Mouse (Mus musculus) gastrocnemius, adult 18-20 months (tissue): ENCODE results near the gene Frk. TPM values are rescaled to one million over a fixed set of nuclear protein-coding genes. Genes with fewer than 3 reads are reported as not detected.
"Not testable (repeated sequence)": the region's sequence is repeated elsewhere in the genome, so short reads cannot be mapped to it uniquely, and the experiment has no call there.

Experiments used
- DNase-seq: peaks from one replicate; pipeline ENCODE4 v3.0.0; 2021; ENCODE audit warnings: low spot score
- total RNA-seq, 2 experiments: library from RNA; stranded (reverse); gene quantifications; 2 replicates each; pipeline ENCODE4 v1.2.3; 2021

Frk gene
- total RNA-seq, 2 experiments from 2014 or later = 0.53 to 0.69 TPM

GRCm38 (mm10) chr10:34615474-34615873 lies 132.3 kb downstream of the Frk start:
- DNase-seq = no peak

DNA sequence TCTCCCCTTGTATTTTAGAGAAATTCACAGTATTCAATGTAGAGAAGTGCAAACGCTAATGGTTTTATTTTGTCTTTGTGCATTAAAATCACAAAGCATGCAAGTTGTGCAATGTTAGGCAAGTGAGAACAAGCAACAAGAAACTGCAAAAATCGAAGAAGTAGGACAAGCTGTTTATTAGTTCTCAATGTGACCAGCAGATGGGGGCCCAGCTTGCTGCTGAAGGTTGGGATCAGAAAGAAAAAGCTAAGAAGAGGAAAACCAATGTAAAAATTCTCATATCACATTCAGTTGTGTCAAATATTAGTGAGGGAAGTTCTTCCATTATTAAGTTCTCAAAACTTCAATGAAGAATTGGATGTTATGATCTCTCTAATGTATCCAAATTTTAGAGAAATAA lies 134.0 kb downstream of the Frk start:
- no peak for DNase-seq

DNA sequence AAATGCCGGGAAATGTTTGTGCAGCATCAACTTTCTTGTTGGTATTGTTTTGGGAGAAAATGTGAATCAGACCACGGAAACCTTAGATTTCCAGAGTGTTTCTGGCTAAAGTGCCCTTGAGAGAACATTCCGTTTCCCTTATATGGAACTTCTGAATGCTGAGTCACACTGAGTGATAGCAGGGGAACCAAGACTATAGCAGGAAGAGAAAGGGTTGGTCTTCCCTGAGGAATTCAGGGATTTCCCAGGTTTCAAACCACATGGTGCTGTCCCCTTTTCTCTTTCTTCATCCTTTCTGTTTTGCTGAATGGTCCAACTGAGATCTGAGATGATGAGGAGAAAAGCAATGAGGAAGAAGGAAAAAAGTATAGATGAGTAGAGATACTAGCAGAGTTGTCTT lies 135.3 kb downstream of the Frk start:
- no peak for DNase-seq

DNA sequence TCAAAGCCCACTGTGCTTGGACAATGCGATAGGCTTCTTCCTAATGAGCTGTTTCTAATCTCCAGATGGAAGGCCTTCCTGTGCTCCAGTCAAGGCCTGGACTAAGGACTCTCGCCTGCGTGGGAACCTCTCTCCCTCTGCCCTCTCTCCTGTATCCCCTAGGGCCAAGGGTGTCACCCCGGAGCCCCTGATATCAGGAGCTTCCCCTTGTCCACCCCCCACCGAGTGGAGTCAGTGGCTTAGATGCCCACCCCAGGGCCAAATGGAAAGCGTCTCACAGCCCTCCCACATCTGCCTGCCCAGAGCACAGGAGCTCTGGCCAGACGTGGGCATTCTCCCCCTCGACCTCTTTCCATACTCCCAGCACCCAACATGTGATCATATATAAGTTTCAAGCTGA lies 137.3 kb downstream of the Frk start:
- DNase-seq = not testable (repeated sequence)

GRCm38 (mm10) chr10:34638245-34638644 lies 155.0 kb downstream of the Frk start:
- DNase-seq = no peak

Other genes with a start within 250 kb of the Frk start
- gene Tspyl1, start 201.2 kb upstream of the Frk start, total RNA-seq = 10 to 100 TPM; 57.0 to 58.7 TPM
- gene Tspyl4, start 186.0 kb upstream of the Frk start, total RNA-seq = 1 to 10 TPM; 1.6 to 2.2 TPM
- gene Col10a1, start 93.4 kb upstream of the Frk start, total RNA-seq = not detected
- 1 to 10 TPM; 4.6 to 5.2 TPM for gene Nt5dc1, start 64.8 kb upstream of the Frk start, total RNA-seq